Comparison of ENCODE assay signal across 1 mouse cellular context in genomic region chr6:57520749-57521652, GRCm38 (mm10).
A peak's percentile ranks its signal among the peaks of the same experiment; 100 is the strongest.
TF ChIP-seq lines count a peak whose summit lies in the region.

No protein-coding gene starts in this region.

TF ChIP-seq in CH12.LX, 34 proteins besides CTCF, POLR2A, EP300 and RAD21 (continued from another document):
- TF ChIP-seq MAX (IDR thresholded peaks at IDR 0.05; ENCODE audit: low read length) (peak; percentile 47; the same call in 1 of the 2 replicates), MYC (IDR thresholded peaks at IDR 0.05; ENCODE audit: low read depth, low read length) (no peak), ZMIZ1 (IDR thresholded peaks at IDR 0.05; ENCODE audit: low read depth, low read length) (no peak), ZNF384 (IDR thresholded peaks at IDR 0.05; ENCODE audit: low read depth, low read length) (peak; percentile 39; the same call in 1 of the 2 replicates), TCF12 (IDR thresholded peaks at IDR 0.05; ENCODE audit: low read depth, low read length) (peak; percentile 57; the same call in 1 of the 2 replicates), UBTF (IDR thresholded peaks at IDR 0.05; ENCODE audit: low read depth, low read length) (no peak), SIN3A (IDR thresholded peaks at IDR 0.05; ENCODE audit: low read length) (peak; percentile 84), IRF4 (IDR thresholded peaks at IDR 0.05; ENCODE audit: low read depth, low read length) (peak; percentile 98), JUND (conservative IDR thresholded peaks at IDR 0.05; ENCODE audit: low read depth, low read length) (0 out of 2 replicates have a peak, but pooled peaks have one; percentile 55), NRF1 (IDR thresholded peaks at IDR 0.05; ENCODE audit: low read depth, low read length) (peak; percentile 52), NELFE (IDR thresholded peaks at IDR 0.05; ENCODE audit: low read depth, low read length) (no peak), ZKSCAN1 (IDR thresholded peaks at IDR 0.05; ENCODE audit: borderline replicate concordance, low read depth, low read length) (no peak), HCFC1 (IDR thresholded peaks at IDR 0.05; ENCODE audit: low read depth, low read length) (no peak; the same call in 1 of the 2 replicates), JUN (IDR thresholded peaks at IDR 0.05; ENCODE audit: insufficient read depth, low read depth, low read length) (peak; percentile 28), RCOR1 (conservative IDR thresholded peaks at IDR 0.05; ENCODE audit: low read depth, low read length) (peak; percentile 46; the same call in 1 of the 2 replicates), MEF2A (IDR thresholded peaks at IDR 0.05; ENCODE audit: borderline replicate concordance, low read depth, low read length) (peak; percentile 82), E2F4 (IDR thresholded peaks at IDR 0.05; ENCODE audit: insufficient replicate concordance, low read depth, low read length) (no peak)
